Mouse (Mus musculus) megakaryocyte, embryonic 14.5 days (primary cell): ENCODE measurements at regions not wholly inside any gene's neighbourhood (a gene's known extent, or its start where the extent isn't known, plus 50 kb on each side); places are given as distances from the start of the nearest gene placed in this dataset.
"Not testable (repeated sequence)": the region's sequence is repeated elsewhere in the genome, so short reads cannot be mapped to it uniquely, and the experiment has no call there.

ENCODE experiments used
- FLI1 ChIP-seq: IDR thresholded peaks from 2 replicates; pipeline ENCODE4 v1.6.1; 2012; ENCODE audit warnings: low read length, inconsistent platforms, mixed read lengths
- GATA1 ChIP-seq: IDR thresholded peaks from 3 replicates; pipeline ENCODE4 v1.6.1; 2012; ENCODE audit warnings: mixed read lengths, low read length, inconsistent platforms, borderline replicate concordance

DNA sequence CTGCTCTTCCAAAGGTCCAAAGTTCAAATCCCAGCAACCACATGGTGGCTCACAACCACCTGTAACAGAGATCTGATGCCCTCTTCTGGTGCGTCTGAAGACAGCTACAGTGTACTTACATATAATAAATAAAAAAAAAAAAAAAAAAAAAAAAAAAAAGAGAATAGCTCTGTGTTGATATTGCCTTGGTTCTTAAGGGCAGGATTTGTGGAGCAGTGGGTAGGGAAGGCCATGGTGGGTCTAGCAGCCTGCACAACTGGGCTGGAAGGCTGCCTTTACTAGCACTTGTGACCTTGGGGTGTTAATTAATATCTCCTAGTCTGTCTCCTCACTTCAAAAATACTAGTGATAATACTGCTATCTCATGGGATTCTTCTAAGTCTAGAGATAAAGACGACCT lies 147.7 kb downstream of the Phlda1 start:
- not testable (repeated sequence) for TF ChIP-seq FLI1, GATA1
